Mouse (Mus musculus): Measurements from ENCODE around the gene H2al1h. TPM values are rescaled to one million over a fixed set of nuclear protein-coding genes. Genes with fewer than 3 reads are reported as not detected.

The H2al1h gene
- polyA plus RNA-seq, 1 experiment from 2014 or later, result not detected

DNA sequence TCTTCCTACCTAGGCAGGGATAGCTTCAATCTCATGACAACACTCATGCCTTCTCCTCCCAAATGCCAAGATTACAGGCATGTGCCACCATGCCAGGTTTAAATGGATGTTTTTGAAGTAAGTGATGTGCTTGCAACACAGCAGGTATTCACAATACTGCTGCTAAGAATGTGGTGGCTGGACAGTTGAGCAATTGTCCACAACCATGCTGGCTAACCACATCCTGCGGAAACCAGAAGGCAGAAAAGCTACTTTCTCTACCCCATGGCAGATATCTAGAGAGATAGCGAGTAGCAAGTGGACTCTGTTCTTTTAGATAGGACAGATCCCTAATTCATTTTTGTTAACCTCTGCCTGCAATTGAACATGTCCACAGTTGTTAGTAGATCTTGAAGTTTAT, 40.0 kb downstream of the H2al1h start:
- no peak for DNase-seq (ENCODE audit: low spot score)
- WGBS, result 88% methylated on average over 2 of the region's 2 CpGs
- no peaks in the 10 kb centered on the region for H3K36me3 ChIP-seq (ENCODE audit: control insufficient read depth, insufficient read depth, low read length)
- H3K4me3 ChIP-seq (ENCODE audit: low read depth, low read length), result no peak overlapping the region
- H3K27ac ChIP-seq (ENCODE audit: low read depth), result no peak overlapping the region
- no peaks in the 10 kb centered on the region for H3K9me3 ChIP-seq (ENCODE audit: control insufficient read depth, low read length)
- 0 out of 2 replicates have a peak, but pooled peaks cover 6% of the 10 kb centered on the region for H3K27me3 ChIP-seq (replicated peaks; ENCODE audit: control insufficient read depth, insufficient read depth, low read length)
- no peak for ATAC-seq (replicated peaks; ENCODE audit: low FRiP score, low TSS enrichment, low read depth)
- no peak overlapping the region for H3K4me2 ChIP-seq (ENCODE audit: low read length)
- H3K9ac ChIP-seq (ENCODE audit: low read length), result no peak overlapping the region
- H3K4me1 ChIP-seq (replicated peaks; ENCODE audit: control insufficient read depth, insufficient read depth, low read length), result no peaks in the 10 kb centered on the region

DNA sequence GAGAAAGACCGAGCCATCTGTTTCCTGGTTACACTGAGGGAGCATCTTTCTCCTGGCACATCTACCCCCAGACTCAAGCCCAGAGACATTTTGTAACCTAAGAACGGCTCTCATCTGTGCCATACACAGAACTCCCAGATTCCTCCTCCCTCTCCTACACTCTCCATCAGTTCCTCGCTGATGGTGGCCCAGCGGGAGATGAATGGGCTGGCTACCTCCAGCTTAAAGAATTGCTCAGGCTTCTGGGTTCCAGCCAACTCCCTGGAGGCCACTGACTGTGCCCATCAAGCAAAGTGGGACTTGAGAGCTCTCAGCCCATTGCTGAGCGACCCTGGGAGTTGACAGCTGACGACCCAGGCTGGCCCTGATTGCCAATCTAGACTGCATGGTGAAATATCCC, 42.6 kb downstream of the H2al1h start:
- 74% methylated on average over 6 of the region's 6 CpGs for WGBS
- ATAC-seq (replicated peaks; ENCODE audit: low FRiP score, low TSS enrichment, low read depth) (no peak), DNase-seq (ENCODE audit: low spot score) (no peak)
- Histone ChIP-seq H3K4me3 (ENCODE audit: low read depth, low read length) (no peak overlapping the region), H3K4me1 (replicated peaks; ENCODE audit: control insufficient read depth, insufficient read depth, low read length) (no peaks in the 10 kb centered on the region), H3K36me3 (ENCODE audit: control insufficient read depth, insufficient read depth, low read length) (no peaks in the 10 kb centered on the region), H3K27ac (ENCODE audit: low read depth) (no peak overlapping the region), H3K9ac (ENCODE audit: low read length) (no peak overlapping the region), H3K9me3 (ENCODE audit: control insufficient read depth, low read length) (no peaks in the 10 kb centered on the region), H3K4me2 (ENCODE audit: low read length) (no peak overlapping the region), H3K27me3 (replicated peaks; ENCODE audit: control insufficient read depth, insufficient read depth, low read length) (0 out of 2 replicates have a peak, but pooled peaks cover 6% of the 10 kb centered on the region)

DNA sequence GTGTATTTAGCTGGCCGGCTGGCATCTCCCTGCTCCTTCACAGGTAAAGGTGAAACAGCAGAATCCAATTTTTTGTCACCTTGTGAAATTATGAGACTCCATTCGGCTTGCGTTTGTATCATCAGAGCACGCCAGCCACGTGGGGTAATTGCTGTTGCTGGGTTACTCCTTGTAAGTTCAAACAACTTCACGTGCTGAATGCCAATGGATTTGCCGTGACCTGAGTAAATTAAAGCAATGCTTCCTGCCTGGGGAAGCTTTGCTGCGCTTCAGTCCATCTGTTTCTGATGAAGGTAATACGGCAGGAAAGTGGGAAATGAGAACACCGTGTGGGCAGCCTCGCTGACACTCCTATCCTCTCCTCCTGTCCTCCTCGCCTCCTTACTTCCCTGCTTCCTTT, 43.9 kb downstream of the H2al1h start:
- no peak for ATAC-seq (replicated peaks; ENCODE audit: low FRiP score, low TSS enrichment, low read depth)
- no peak for DNase-seq (ENCODE audit: low spot score)
- 50% methylated on average over 12 of the region's 12 CpGs for WGBS

More for the DNA sequence above, 43.9 kb downstream of the H2al1h start:
- Histone ChIP-seq H3K4me2 (ENCODE audit: low read length) (no peak overlapping the region), H3K27ac (ENCODE audit: low read depth) (no peak overlapping the region), H3K9me3 (ENCODE audit: control insufficient read depth, low read length) (no peaks in the 10 kb centered on the region), H3K9ac (ENCODE audit: low read length) (no peak overlapping the region), H3K36me3 (ENCODE audit: control insufficient read depth, insufficient read depth, low read length) (no peaks in the 10 kb centered on the region), H3K27me3 (replicated peaks; ENCODE audit: control insufficient read depth, insufficient read depth, low read length) (peaks cover 4% of the 10 kb centered on the region; the same call in 1 of the 2 replicates), H3K4me3 (ENCODE audit: low read depth, low read length) (no peak overlapping the region), H3K4me1 (replicated peaks; ENCODE audit: control insufficient read depth, insufficient read depth, low read length) (no peaks in the 10 kb centered on the region)

Other genes starting within 250 kb of the H2al1h start
- gene H2al1a, start 22.2 kb upstream of the H2al1h start, polyA plus RNA-seq (2014; fragmentation: Nextera tagmentation; extraction: Ambion mirVana), result not detected in 2 replicates
- not detected in 2 replicates for gene H2al1b, start 19.1 kb upstream of the H2al1h start, polyA plus RNA-seq (2014; fragmentation: Nextera tagmentation; extraction: Ambion mirVana)
- not detected in 2 replicates for gene H2al1c, start 15.8 kb upstream of the H2al1h start, polyA plus RNA-seq (2014; fragmentation: Nextera tagmentation; extraction: Ambion mirVana)
- gene H2al1d, start 12.7 kb upstream of the H2al1h start, polyA plus RNA-seq (2014; fragmentation: Nextera tagmentation; extraction: Ambion mirVana), result not detected in 2 replicates
- not detected in 2 replicates for gene H2al1e, start 9.6 kb upstream of the H2al1h start, polyA plus RNA-seq (2014; fragmentation: Nextera tagmentation; extraction: Ambion mirVana)
- not detected in 2 replicates for gene H2al1f, start 6.3 kb upstream of the H2al1h start, polyA plus RNA-seq (2014; fragmentation: Nextera tagmentation; extraction: Ambion mirVana)
- gene H2al1g, start 3.2 kb upstream of the H2al1h start, polyA plus RNA-seq (2014; fragmentation: Nextera tagmentation; extraction: Ambion mirVana), result not detected in 2 replicates
- not detected in 2 replicates for gene H2al1i, start 3.2 kb downstream of the H2al1h start, polyA plus RNA-seq (2014; fragmentation: Nextera tagmentation; extraction: Ambion mirVana)
- gene H2al1j, start 6.3 kb downstream of the H2al1h start, polyA plus RNA-seq (2014; fragmentation: Nextera tagmentation; extraction: Ambion mirVana), result not detected in 2 replicates